Mouse (Mus musculus): ENCODE measurements around the gene Gm13283. TPM values are rescaled to one million over a fixed set of nuclear protein-coding genes. Genes with fewer than 3 reads are reported as not detected.
"Not testable (repeated sequence)": the region's sequence is repeated elsewhere in the genome, so short reads cannot be mapped to it uniquely, and the experiment has no call there.

The Gm13283 gene
- polyA plus RNA-seq, 2 experiments, result 0.21 to 0.24 TPM

DNA sequence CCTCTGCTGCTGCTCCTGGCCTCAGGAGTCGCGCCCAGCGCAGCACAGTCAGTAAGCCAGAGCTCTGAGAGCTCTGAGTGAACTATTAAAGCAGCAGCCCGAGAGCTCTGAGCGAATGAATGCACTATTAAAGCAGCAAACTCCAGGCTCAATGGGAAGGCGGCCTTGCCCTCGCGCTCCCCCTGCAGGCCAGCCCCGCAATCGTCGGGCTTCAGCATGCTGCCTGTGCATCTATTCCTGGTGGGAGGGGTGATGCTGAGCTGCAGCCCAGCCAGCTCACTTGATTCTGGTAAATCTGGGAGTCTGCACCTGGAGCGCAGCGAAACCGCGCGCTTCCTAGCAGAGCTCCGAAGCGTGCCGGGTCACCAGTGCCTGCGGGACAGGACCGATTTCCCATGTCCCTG lies 2.3 kb upstream of the Gm13283 start:
- 0% methylated on average over 16 of the region's 21 CpGs for WGBS

DNA sequence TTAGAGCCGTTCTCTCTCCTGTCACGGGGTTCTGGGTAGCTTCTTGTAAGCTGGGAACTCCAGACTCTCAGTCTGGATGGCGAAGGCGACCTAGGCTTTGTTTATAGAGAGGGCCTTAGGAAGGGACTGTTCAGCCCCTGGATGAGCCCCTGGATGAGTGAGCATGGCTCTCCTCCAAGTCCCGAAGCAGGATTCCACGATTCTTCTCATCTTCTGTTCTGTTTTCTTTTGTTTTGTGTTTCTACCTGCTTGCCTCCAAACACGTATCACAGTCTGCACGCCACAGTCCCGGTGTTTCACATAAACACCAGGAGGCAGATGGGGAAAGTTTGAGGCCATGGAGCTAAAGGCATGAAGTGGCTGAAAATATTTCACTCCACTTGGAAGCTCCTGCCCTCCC lies 1.2 kb upstream of the Gm13283 start:
- not testable (repeated sequence) for H3K4me1 ChIP-seq (ENCODE audit: control insufficient read depth, insufficient read depth, low read length); H3K9me3 ChIP-seq (ENCODE audit: control insufficient read depth, low read length); H3K4me2 ChIP-seq (replicated peaks; ENCODE audit: low read depth, low read length, severe bottlenecking); H3K9ac ChIP-seq (ENCODE audit: low read depth, low read length, severe bottlenecking); H3K27me3 ChIP-seq (ENCODE audit: control insufficient read depth, insufficient read depth, low read length); ATAC-seq (ENCODE audit: low FRiP score, low read depth); H3K27ac ChIP-seq (replicated peaks; ENCODE audit: low read depth, low read length); DNase-seq (ENCODE audit: low spot score); H3K36me3 ChIP-seq (ENCODE audit: control insufficient read depth, insufficient read depth, low read length); H3K4me3 ChIP-seq (replicated peaks; ENCODE audit: low read length)
- 89% methylated on average over 9 of the region's 9 CpGs for WGBS

More for the DNA sequence above, 2.3 kb upstream of the Gm13283 start:
- H3K4me3 ChIP-seq (replicated peaks; ENCODE audit: low read length), result peak overlapping the region; percentile 47
- H3K36me3 ChIP-seq (ENCODE audit: control insufficient read depth, insufficient read depth, low read length); H3K4me1 ChIP-seq (ENCODE audit: control insufficient read depth, insufficient read depth, low read length); H3K27me3 ChIP-seq (ENCODE audit: control insufficient read depth, insufficient read depth, low read length); H3K9me3 ChIP-seq (ENCODE audit: control insufficient read depth, low read length): not testable (repeated sequence)
- ATAC-seq (ENCODE audit: low FRiP score, low read depth) (peak; percentile 100), DNase-seq (ENCODE audit: low spot score) (peak; percentile 94)
- TF ChIP-seq POLR2A (IDR thresholded peaks at IDR 0.05; ENCODE audit: borderline replicate concordance, extremely low read depth, insufficient read depth, insufficient read length), result 0 out of 2 replicates have a peak, but pooled peaks have one; percentile 16
- peak overlapping the region; percentile 63 for H3K4me2 ChIP-seq (replicated peaks; ENCODE audit: low read depth, low read length, severe bottlenecking)
- peak overlapping the region; percentile 68 for H3K9ac ChIP-seq (ENCODE audit: low read depth, low read length, severe bottlenecking)
- peak overlapping the region; percentile 91 for H3K27ac ChIP-seq (replicated peaks; ENCODE audit: low read depth, low read length)

DNA sequence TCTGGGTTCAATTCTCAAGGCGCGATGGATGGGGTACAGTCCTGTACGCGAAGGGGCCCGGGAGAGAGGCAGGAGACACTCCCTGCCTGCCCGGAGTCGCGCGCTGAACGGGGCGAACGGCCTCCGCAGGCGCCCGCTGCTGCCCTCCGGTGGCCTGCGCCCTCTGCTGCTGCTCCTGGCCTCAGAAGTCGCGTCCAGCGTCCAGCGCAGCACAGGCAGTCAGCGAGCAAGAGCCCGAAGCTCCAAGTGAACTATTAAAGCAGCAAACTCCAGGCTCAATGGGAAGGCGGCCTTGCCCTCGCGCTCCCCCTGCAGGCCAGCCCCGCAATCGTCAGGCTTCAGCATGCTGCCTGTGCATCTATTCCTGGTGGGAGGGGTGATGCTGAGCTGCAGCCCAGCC lies 512 bp downstream of the Gm13283 start:
- H3K27ac ChIP-seq (replicated peaks; ENCODE audit: low read depth, low read length); H3K9ac ChIP-seq (ENCODE audit: low read depth, low read length, severe bottlenecking); ATAC-seq (ENCODE audit: low FRiP score, low read depth); H3K27me3 ChIP-seq (ENCODE audit: control insufficient read depth, insufficient read depth, low read length); H3K9me3 ChIP-seq (ENCODE audit: control insufficient read depth, low read length); H3K4me1 ChIP-seq (ENCODE audit: control insufficient read depth, insufficient read depth, low read length); H3K36me3 ChIP-seq (ENCODE audit: control insufficient read depth, insufficient read depth, low read length): not testable (repeated sequence)
- H3K4me2 ChIP-seq (replicated peaks; ENCODE audit: low read depth, low read length, severe bottlenecking), result peak overlapping the region; percentile 37; the same call in 1 of the 2 replicates
- TF ChIP-seq POLR2A (IDR thresholded peaks at IDR 0.05; ENCODE audit: borderline replicate concordance, extremely low read depth, insufficient read depth, insufficient read length), result peak; percentile 57; the same call in 1 of the 2 replicates
- peak overlapping the region; percentile 31 for H3K4me3 ChIP-seq (replicated peaks; ENCODE audit: low read length)
- WGBS, result 4% methylated on average over 12 of the region's 28 CpGs
- DNase-seq (ENCODE audit: low spot score), result peak; percentile 68

DNA sequence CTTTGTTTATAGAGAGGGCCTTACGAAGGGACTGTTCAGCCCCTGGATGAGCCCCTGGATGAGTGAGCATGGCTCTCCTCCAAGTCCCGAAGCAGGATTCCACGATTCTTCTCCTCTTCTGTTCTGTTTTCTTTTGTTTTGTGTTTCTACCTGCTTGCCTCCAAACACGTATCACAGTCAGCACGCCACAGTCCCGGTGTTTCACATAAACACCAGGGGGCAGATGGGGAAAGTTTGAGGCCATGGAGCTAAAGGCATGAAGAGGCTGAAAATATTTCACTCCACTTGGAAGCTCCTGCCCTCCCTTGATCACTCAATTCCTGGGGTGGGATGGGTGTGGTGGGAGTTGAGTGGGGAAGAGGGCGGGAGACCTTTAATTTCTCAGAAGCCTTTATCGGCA lies 1.9 kb downstream of the Gm13283 start:
- not testable (repeated sequence) for ATAC-seq (ENCODE audit: low FRiP score, low read depth); H3K27me3 ChIP-seq (ENCODE audit: control insufficient read depth, insufficient read depth, low read length); H3K4me1 ChIP-seq (ENCODE audit: control insufficient read depth, insufficient read depth, low read length); H3K9me3 ChIP-seq (ENCODE audit: control insufficient read depth, low read length); H3K36me3 ChIP-seq (ENCODE audit: control insufficient read depth, insufficient read depth, low read length); H3K9ac ChIP-seq (ENCODE audit: low read depth, low read length, severe bottlenecking); DNase-seq (ENCODE audit: low spot score); H3K4me3 ChIP-seq (replicated peaks; ENCODE audit: low read length); H3K27ac ChIP-seq (replicated peaks; ENCODE audit: low read depth, low read length); H3K4me2 ChIP-seq (replicated peaks; ENCODE audit: low read depth, low read length, severe bottlenecking)
- 62% methylated on average over 6 of the region's 8 CpGs for WGBS

DNA sequence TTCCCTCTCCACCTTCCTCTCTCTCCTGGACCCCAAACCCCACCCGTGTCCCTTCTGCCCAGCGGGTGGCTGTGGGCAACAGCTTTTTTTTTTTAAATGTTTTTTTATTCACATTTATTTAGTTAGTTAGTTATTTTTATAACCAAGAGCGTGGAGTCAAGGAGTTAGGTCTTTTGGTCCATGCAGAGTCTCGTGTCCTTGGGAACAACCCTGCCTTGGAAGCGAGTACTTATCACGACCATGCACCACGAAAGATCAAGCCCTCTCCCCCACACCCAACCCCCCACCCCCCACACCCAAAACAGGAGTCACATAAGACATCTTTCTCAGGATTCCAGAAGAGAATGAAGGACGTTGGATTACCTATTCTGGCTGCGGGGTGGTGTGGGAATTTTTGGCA lies 2.4 kb downstream of the Gm13283 start:
- H3K27me3 ChIP-seq (ENCODE audit: control insufficient read depth, insufficient read depth, low read length); H3K36me3 ChIP-seq (ENCODE audit: control insufficient read depth, insufficient read depth, low read length); H3K4me3 ChIP-seq (replicated peaks; ENCODE audit: low read length); ATAC-seq (ENCODE audit: low FRiP score, low read depth); H3K9ac ChIP-seq (ENCODE audit: low read depth, low read length, severe bottlenecking); H3K9me3 ChIP-seq (ENCODE audit: control insufficient read depth, low read length); H3K4me2 ChIP-seq (replicated peaks; ENCODE audit: low read depth, low read length, severe bottlenecking); DNase-seq (ENCODE audit: low spot score); H3K27ac ChIP-seq (replicated peaks; ENCODE audit: low read depth, low read length); H3K4me1 ChIP-seq (ENCODE audit: control insufficient read depth, insufficient read depth, low read length): not testable (repeated sequence)
- 75% methylated on average over 8 of the region's 9 CpGs for WGBS

DNA sequence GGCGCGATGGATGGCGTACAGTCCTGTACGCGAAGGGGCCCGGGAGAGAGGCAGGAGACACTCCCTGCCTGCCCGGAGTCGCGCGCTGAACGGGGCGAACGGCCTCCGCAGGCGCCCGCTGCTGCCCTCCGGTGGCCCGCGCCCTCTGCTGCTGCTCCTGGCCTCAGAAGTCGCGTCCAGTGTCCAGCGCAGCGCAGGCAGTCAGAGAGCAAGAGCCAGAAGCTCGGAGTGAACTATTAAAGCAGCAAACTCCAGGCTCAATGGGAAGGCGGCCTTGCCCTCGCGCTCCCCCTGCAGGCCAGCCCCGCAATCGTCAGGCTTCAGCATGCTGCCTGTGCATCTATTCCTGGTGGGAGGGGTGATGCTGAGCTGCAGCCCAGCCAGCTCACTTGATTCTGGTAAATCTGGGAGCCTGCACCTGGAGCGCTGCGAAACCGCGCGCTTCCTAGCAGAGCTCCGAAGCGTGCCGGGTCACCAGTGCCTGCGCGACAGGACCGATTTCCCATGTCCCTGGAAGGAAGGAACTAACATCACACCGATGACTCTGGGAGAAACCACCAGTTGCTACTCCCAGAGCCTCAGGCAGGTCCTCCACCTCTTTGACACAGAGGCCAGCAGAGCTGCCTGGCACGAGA lies 3.6 kb downstream of the Gm13283 start:
- not testable (repeated sequence) for H3K27ac ChIP-seq (replicated peaks; ENCODE audit: low read depth, low read length); ATAC-seq (ENCODE audit: low FRiP score, low read depth); H3K4me1 ChIP-seq (ENCODE audit: control insufficient read depth, insufficient read depth, low read length); H3K9me3 ChIP-seq (ENCODE audit: control insufficient read depth, low read length); H3K36me3 ChIP-seq (ENCODE audit: control insufficient read depth, insufficient read depth, low read length); H3K27me3 ChIP-seq (ENCODE audit: control insufficient read depth, insufficient read depth, low read length)
- Histone ChIP-seq H3K4me3 (replicated peaks; ENCODE audit: low read length) (peak overlapping the region; percentile 33), H3K9ac (ENCODE audit: low read depth, low read length, severe bottlenecking) (peak overlapping the region; percentile 28; the same call in 1 of the 2 replicates), H3K4me2 (replicated peaks; ENCODE audit: low read depth, low read length, severe bottlenecking) (peak overlapping the region; percentile 39)
- TF ChIP-seq POLR2A (IDR thresholded peaks at IDR 0.05; ENCODE audit: borderline replicate concordance, extremely low read depth, insufficient read depth, insufficient read length), result 0 out of 2 replicates have a peak, but pooled peaks have one; percentile 32
- 7% methylated on average over 19 of the region's 42 CpGs for WGBS
- peak; percentile 59 for DNase-seq (ENCODE audit: low spot score)

DNA sequence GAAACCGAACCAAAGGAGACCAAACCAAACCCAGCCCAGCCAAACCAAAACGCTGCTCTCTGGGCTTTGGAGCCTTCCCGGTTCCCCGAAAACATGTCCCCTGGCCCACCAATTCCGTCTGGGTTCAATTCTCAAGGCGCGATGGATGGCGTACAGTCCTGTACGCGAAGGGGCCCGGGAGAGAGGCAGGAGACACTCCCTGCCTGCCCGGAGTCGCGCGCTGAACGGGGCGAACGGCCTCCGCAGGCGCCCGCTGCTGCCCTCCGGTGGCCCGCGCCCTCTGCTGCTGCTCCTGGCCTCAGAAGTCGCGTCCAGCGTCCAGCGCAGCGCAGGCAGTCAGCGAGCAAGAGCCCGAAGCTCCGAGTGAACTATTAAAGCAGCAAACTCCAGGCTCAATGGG lies 13.6 kb downstream of the Gm13283 start, which contains the start of gene Gm13290:
Gm13290 (plus strand) TSS at position 301 of the 400 bp plus-strand sequence.
- H3K4me1 ChIP-seq (ENCODE audit: control insufficient read depth, insufficient read depth, low read length); H3K27me3 ChIP-seq (ENCODE audit: control insufficient read depth, insufficient read depth, low read length); H3K9ac ChIP-seq (ENCODE audit: low read depth, low read length, severe bottlenecking); ATAC-seq (ENCODE audit: low FRiP score, low read depth); H3K4me2 ChIP-seq (replicated peaks; ENCODE audit: low read depth, low read length, severe bottlenecking); H3K4me3 ChIP-seq (replicated peaks; ENCODE audit: low read length); H3K36me3 ChIP-seq (ENCODE audit: control insufficient read depth, insufficient read depth, low read length); DNase-seq (ENCODE audit: low spot score); H3K27ac ChIP-seq (replicated peaks; ENCODE audit: low read depth, low read length); H3K9me3 ChIP-seq (ENCODE audit: control insufficient read depth, low read length): not testable (repeated sequence)
- WGBS, result no CpG with 5 or more reads among the region's 32 CpGs

DNA sequence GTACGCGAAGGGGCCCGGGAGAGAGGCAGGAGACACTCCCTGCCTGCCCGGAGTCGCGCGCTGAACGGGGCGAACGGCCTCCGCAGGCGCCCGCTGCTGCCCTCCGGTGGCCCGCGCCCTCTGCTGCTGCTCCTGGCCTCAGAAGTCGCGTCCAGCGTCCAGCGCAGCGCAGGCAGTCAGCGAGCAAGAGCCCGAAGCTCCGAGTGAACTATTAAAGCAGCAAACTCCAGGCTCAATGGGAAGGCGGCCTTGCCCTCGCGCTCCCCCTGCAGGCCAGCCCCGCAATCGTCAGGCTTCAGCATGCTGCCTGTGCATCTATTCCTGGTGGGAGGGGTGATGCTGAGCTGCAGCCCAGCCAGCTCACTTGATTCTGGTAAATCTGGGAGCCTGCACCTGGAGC lies 16.7 kb downstream of the Gm13283 start, which contains the start of gene Gm13289:
Gm13289 (plus strand) TSS at position 301 of the 400 bp plus-strand sequence.
- H3K4me3 ChIP-seq (replicated peaks; ENCODE audit: low read length); H3K9me3 ChIP-seq (ENCODE audit: control insufficient read depth, low read length); H3K9ac ChIP-seq (ENCODE audit: low read depth, low read length, severe bottlenecking); H3K4me2 ChIP-seq (replicated peaks; ENCODE audit: low read depth, low read length, severe bottlenecking); ATAC-seq (ENCODE audit: low FRiP score, low read depth); H3K4me1 ChIP-seq (ENCODE audit: control insufficient read depth, insufficient read depth, low read length); H3K36me3 ChIP-seq (ENCODE audit: control insufficient read depth, insufficient read depth, low read length); H3K27me3 ChIP-seq (ENCODE audit: control insufficient read depth, insufficient read depth, low read length); DNase-seq (ENCODE audit: low spot score); H3K27ac ChIP-seq (replicated peaks; ENCODE audit: low read depth, low read length): not testable (repeated sequence)
- no CpG with 5 or more reads among the region's 29 CpGs for WGBS
